Mouse (Mus musculus): ENCODE measurements around the gene Nfe2.

- TF ChIP-seq MAFK (IDR thresholded peaks at IDR 0.05; ENCODE audit: insufficient replicate concordance, low read length) (no peak), MAX (IDR thresholded peaks at IDR 0.05; ENCODE audit: low read length) (no peak), RAD21 (IDR thresholded peaks at IDR 0.05; ENCODE audit: low read depth, low read length) (no peak), ELF1 (IDR thresholded peaks at IDR 0.05; ENCODE audit: low read depth, low read length) (no peak), E2F4 (IDR thresholded peaks at IDR 0.05; ENCODE audit: insufficient replicate concordance, low read depth, low read length) (no peak), TBP (conservative IDR thresholded peaks at IDR 0.05; ENCODE audit: low read depth, low read length) (no peak), EP300 (IDR thresholded peaks at IDR 0.05; ENCODE audit: low read length) (no peak), CTCF (conservative IDR thresholded peaks at IDR 0.05 in 1 of 2, IDR thresholded peaks at IDR 0.05 in 1 of 2; ENCODE audit: low read depth in 2 of 2, low read length in 2 of 2) (no peak), POLR2A (IDR thresholded peaks at IDR 0.05; ENCODE audit: low read depth, low read length) (no peak), ZNF384 (IDR thresholded peaks at IDR 0.05; ENCODE audit: low read depth, low read length) (no peak), ETS1 (conservative IDR thresholded peaks at IDR 0.05; ENCODE audit: low read depth, low read length) (no peak), SMC3 (IDR thresholded peaks at IDR 0.05; ENCODE audit: low read depth, low read length) (no peak), ZC3H11A (IDR thresholded peaks at IDR 0.05; ENCODE audit: low read depth, low read length) (no peak)
Observed at GRCm38 (mm10) chr15:103202088-103202793, 56.0 kb downstream of the Nfe2 start.

All from CH12.LX (cell line).